Mouse (Mus musculus) testis, adult 2 months (tissue): ENCODE results near the gene Hip1.
"Not testable (repeated sequence)": the region's sequence is repeated elsewhere in the genome, so short reads cannot be mapped to it uniquely, and the experiment has no call there.

Source experiments
- CTCF ChIP-seq: fragments of 200-500 bp; IDR thresholded peaks from 2 replicates; pipeline ENCODE4 v1.5.1; 2012; ENCODE audit warnings: low read depth, mild to moderate bottlenecking, inconsistent platforms, low read length, moderate library complexity; ENCODE audit not compliant: control insufficient read depth, insufficient read depth, insufficient replicate concordance
- POLR2A ChIP-seq: fragments of 200-500 bp; IDR thresholded peaks from 2 replicates; pipeline ENCODE4 v1.6.1; 2012; ENCODE audit warnings: low read depth, mild to moderate bottlenecking, inconsistent platforms, low read length, moderate library complexity; ENCODE audit not compliant: control insufficient read depth

GRCm38 (mm10) chr5:135451559-135451958 is 93.4 kb downstream of the Hip1 start:
- not testable (repeated sequence) for TF ChIP-seq POLR2A, CTCF
